Mouse (Mus musculus) heart, embryonic 14.5 days (tissue): ENCODE measurements around the gene Mfsd14b. TPM values are rescaled to one million over a fixed set of nuclear protein-coding genes. Genes with fewer than 3 reads are reported as not detected.

Experiments
- ATAC-seq: fragments of 200-750 bp; cut with Nextera tagmentation; 2 replicates; pipeline ENCODE4 v1.8.0; 2017; ENCODE audit warnings: low read depth, moderate TSS enrichment; ENCODE audit not compliant: insufficient number of reproducible peaks, insufficient read depth, low FRiP score
- H3K27ac ChIP-seq, 2 experiments: fragments of 200-500 bp in 1 of 2; fragments of 300-500 bp in 1 of 2; sonication (generic) in 1 of 2; replicated peaks in 1 of 2; 2 replicates each; pipeline ENCODE4 v1.5.1; 2012 to 2014; ENCODE audit warnings: low read depth in 2 of 2, low read length in 2 of 2, control low read depth in 1 of 2, mild to moderate bottlenecking in 1 of 2, mixed read lengths in 1 of 2; ENCODE audit not compliant: control insufficient read depth in 1 of 2, insufficient read depth in 1 of 2
- H3K27me3 ChIP-seq: fragments of 300-500 bp; sonication (generic); 2 replicates; pipeline ENCODE4 v1.6.1; 2014; ENCODE audit warnings: mild to moderate bottlenecking, low read length, control low read depth; ENCODE audit not compliant: control insufficient read depth, insufficient read depth
- H3K36me3 ChIP-seq: fragments of 300-500 bp; sonication (generic); 2 replicates; pipeline ENCODE4 v1.6.1; 2014; ENCODE audit warnings: mild to moderate bottlenecking, control low read depth, low read length, mixed read lengths; ENCODE audit not compliant: control insufficient read depth, insufficient read depth
- H3K4me1 ChIP-seq, 2 experiments: fragments of 200-500 bp in 1 of 2; fragments of 300-500 bp in 1 of 2; sonication (generic) in 1 of 2; 2 replicates each; pipeline ENCODE4 v1.6.1; 2012 to 2014; ENCODE audit warnings: low read length in 2 of 2, control low read depth in 1 of 2, mixed read lengths in 1 of 2; ENCODE audit not compliant: control insufficient read depth in 2 of 2, insufficient read depth in 2 of 2
- H3K4me2 ChIP-seq: fragments of 300-500 bp; sonication (generic); 2 replicates; pipeline ENCODE4 v1.6.1; 2014; ENCODE audit warnings: mild to moderate bottlenecking, low read length
- H3K4me3 ChIP-seq, 2 experiments: fragments of 200-500 bp in 1 of 2; fragments of 300-500 bp in 1 of 2; sonication (generic) in 1 of 2; 2 replicates each; pipeline ENCODE4 v1.5.1; 2012 to 2014; ENCODE audit warnings: low read length in 2 of 2, mild to moderate bottlenecking in 2 of 2, control low read depth in 1 of 2, low read depth in 1 of 2, moderate library complexity in 1 of 2; ENCODE audit not compliant: control insufficient read depth in 1 of 2, insufficient read depth in 1 of 2
- H3K9ac ChIP-seq: fragments of 300-500 bp; sonication (generic); 2 replicates; pipeline ENCODE4 v1.6.1; 2014; ENCODE audit warnings: mild to moderate bottlenecking, low read length
- H3K9me3 ChIP-seq: fragments of 300-500 bp; sonication (generic); 2 replicates; pipeline ENCODE4 v1.6.1; 2016; ENCODE audit warnings: low read length, control low read depth; ENCODE audit not compliant: control insufficient read depth
- WGBS: fragments of 180-500 bp; shearing (Covaris S2); extraction: QIAGEN DNeasy Blood & Tissue Kit; methylation state at CpG from one replicate; pipeline ENCODE4 v1.1.7; 2014; 5-methylcytosine and 5-hydroxymethylcytosine counted together
- polyA plus RNA-seq: library from polyadenylated mRNA; unstranded; fragments of >200 nt; fragmentation: Nextera tagmentation; extraction: Ambion mirVana; gene quantifications from 2 replicates; pipeline ENCODE4 v1.2.1, GENCODE M21; 2014

The Mfsd14b gene
- polyA plus RNA-seq, 1 experiment from 2014 or later: 39.9 TPM

- Histone ChIP-seq H3K4me3 (peak overlapping the region; percentile 91 to 92), H3K4me2 (peak overlapping the region; percentile 89), H3K9ac (peak overlapping the region; percentile 95), H3K4me1 (peaks cover 0 to 19% of the 10 kb centered on the region in 2 experiments; a peak in 2 of 4 replicates), H3K36me3 (no peaks in the 10 kb centered on the region), H3K9me3 (no peaks in the 10 kb centered on the region), H3K27me3 (no peaks in the 10 kb centered on the region), H3K27ac (peak overlapping the region; percentile 89 to 91)
- ATAC-seq: no peak
- WGBS: 1% methylated on average over 5 of the region's 5 CpGs
Measured at GRCm38 (mm10) chr13:65111961-65112360, 814 bp downstream of the Mfsd14b start.

DNA sequence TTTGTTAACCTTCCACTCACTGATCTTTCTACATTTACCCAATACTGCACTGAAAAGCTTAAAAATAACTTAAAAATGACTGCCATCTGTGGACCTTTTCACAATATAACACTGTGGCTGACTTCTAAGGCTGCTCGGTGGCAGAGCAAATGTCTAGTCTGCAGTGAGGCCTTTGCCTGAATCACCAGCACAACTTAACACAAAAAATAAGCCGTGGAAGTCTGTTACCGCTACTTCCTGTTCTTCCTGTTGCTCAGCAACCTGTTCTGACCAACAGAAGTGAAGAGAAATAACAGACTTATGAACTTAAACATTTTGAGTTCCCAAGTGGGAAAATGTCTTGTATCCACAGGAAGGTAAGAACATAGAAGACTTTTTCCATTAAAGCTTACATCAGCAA is 11.5 kb downstream of the Mfsd14b start:
- WGBS: 86% methylated on average over 3 of the region's 3 CpGs
- Histone ChIP-seq H3K4me3 (no peak overlapping the region), H3K9ac (no peak overlapping the region), H3K27ac (no peak overlapping the region), H3K4me1 (no peaks in the 10 kb centered on the region), H3K36me3 (no peaks in the 10 kb centered on the region), H3K27me3 (no peaks in the 10 kb centered on the region), H3K4me2 (no peak overlapping the region), H3K9me3 (no peaks in the 10 kb centered on the region)
- ATAC-seq: no peak

GRCm38 (mm10) chr13:65100678-65101077 is 12.1 kb downstream of the Mfsd14b start:
- Histone ChIP-seq H3K36me3 (no peaks in the 10 kb centered on the region), H3K27me3 (no peaks in the 10 kb centered on the region), H3K9ac (no peak overlapping the region), H3K9me3 (no peaks in the 10 kb centered on the region), H3K4me3 (no peak overlapping the region), H3K4me2 (no peak overlapping the region), H3K27ac (no peak overlapping the region), H3K4me1 (no peaks in the 10 kb centered on the region)
- 91% methylated on average over 9 of the region's 9 CpGs for WGBS
- no peak for ATAC-seq

DNA sequence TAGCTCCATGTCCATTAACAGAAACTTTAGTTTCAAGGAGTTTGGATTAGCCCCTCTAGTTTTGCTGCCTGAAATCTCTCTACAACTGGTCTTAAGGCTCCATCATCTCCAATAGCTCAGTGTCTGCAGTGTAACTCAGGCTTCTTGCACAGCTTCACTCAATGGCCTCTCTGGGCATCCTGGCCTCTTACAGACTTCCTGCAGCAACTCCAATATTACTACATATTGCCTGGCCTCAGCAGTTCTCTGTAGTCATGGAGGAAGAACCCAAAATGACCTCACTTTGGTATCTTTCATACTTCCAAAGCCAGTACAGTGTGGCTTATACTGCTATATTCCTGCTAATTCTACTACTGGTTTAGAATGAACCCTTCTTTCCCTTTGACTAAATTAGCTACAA is 15.8 kb downstream of the Mfsd14b start:
- H3K9me3 ChIP-seq: no peaks in the 10 kb centered on the region
- H3K4me1 ChIP-seq: no peaks in the 10 kb centered on the region
- no peak for ATAC-seq
- no peak overlapping the region for H3K4me3 ChIP-seq
- 0 out of 2 replicates have a peak, but pooled peaks cover 3% of the 10 kb centered on the region for H3K36me3 ChIP-seq
- no peak overlapping the region for H3K4me2 ChIP-seq
- H3K27ac ChIP-seq: no peak overlapping the region
- H3K9ac ChIP-seq: no peak overlapping the region
- no peaks in the 10 kb centered on the region for H3K27me3 ChIP-seq

DNA sequence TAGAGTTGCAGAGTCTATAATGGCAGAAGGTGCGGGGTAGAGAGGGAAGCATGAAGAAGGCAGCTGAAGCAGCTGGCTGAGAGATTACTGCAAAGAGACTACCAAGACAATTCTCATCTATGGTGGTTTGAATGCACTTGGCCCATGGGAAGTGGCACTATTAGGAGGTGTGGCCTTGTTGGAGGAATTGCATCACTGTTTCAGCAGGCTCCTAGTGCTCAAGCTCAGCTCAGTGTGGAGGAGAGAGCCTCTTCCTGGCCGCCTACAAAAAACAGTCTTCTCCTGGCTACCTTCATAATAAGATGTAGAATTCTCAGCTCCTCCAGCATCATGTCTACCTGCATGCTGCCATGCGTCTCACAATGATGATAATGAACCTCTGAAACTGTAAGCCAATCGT is 16.9 kb downstream of the Mfsd14b start:
- no peak overlapping the region for H3K4me2 ChIP-seq
- no peaks in the 10 kb centered on the region for H3K27me3 ChIP-seq
- H3K27ac ChIP-seq: no peak overlapping the region
- ATAC-seq: no peak
- WGBS: 87% methylated on average over 4 of the region's 4 CpGs
- H3K4me1 ChIP-seq: no peaks in the 10 kb centered on the region
- 0 out of 2 replicates have a peak, but pooled peaks cover 3% of the 10 kb centered on the region for H3K36me3 ChIP-seq
- H3K4me3 ChIP-seq: no peak overlapping the region
- no peaks in the 10 kb centered on the region for H3K9me3 ChIP-seq
- H3K9ac ChIP-seq: no peak overlapping the region

GRCm38 (mm10) chr13:65069969-65070368 is 42.8 kb downstream of the Mfsd14b start:
- Histone ChIP-seq H3K9ac (no peak overlapping the region), H3K4me1 (no peaks in the 10 kb centered on the region), H3K4me3 (no peak overlapping the region), H3K4me2 (no peak overlapping the region), H3K9me3 (no peaks in the 10 kb centered on the region), H3K36me3 (peaks cover 52% of the 10 kb centered on the region), H3K27me3 (no peaks in the 10 kb centered on the region), H3K27ac (no peak overlapping the region)
- 87% methylated on average over 2 of the region's 2 CpGs for WGBS
- ATAC-seq: no peak

GRCm38 (mm10) chr13:65052660-65053059 is 60.1 kb downstream of the Mfsd14b start, which contains the start of gene Prss47:
Gene Prss47 (minus strand): TSS chr13:65052760.
- Histone ChIP-seq H3K9me3 (peaks cover 3% of the 10 kb centered on the region; the same call in 1 of the 2 replicates), H3K36me3 (no peaks in the 10 kb centered on the region), H3K4me1 (no peaks in the 10 kb centered on the region), H3K4me2 (no peak within 1 kb of the TSS), H3K4me3 (no peak within 1 kb of the TSS), H3K27me3 (no peaks in the 10 kb centered on the region), H3K9ac (no peak within 1 kb of the TSS), H3K27ac (no peak within 1 kb of the TSS)
- WGBS: 76% methylated on average over 9 of the region's 9 CpGs
- no peak for ATAC-seq

DNA sequence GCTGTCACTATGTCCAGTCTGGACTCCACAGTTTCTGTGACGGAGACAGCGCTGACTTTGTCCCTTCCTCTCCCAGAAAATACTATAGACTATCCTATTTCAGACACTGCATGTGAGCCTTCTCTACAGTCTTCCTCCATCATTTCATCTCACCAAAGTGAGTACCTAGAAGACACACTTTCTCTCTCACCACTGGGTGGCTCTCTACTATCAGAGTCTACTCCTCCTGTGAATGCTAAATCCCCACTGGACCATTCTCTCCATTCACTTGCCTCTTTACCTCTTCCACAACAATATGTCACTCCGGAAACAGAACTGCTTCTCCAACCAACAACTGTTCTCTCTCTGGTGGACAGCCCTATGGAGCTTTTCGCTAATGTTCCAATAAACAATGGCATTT is 77.7 kb downstream of the Mfsd14b start:
- 51% methylated on average over 4 of the region's 4 CpGs for WGBS
- H3K36me3 ChIP-seq: no peaks in the 10 kb centered on the region

More for the DNA sequence above, 77.7 kb downstream of the Mfsd14b start:
- no peak overlapping the region for H3K4me2 ChIP-seq
- no peak overlapping the region for H3K9ac ChIP-seq
- H3K27me3 ChIP-seq: no peaks in the 10 kb centered on the region
- ATAC-seq: no peak
- H3K9me3 ChIP-seq: no peaks in the 10 kb centered on the region
- H3K4me1 ChIP-seq: no peaks in the 10 kb centered on the region
- no peak overlapping the region for H3K27ac ChIP-seq
- no peak overlapping the region for H3K4me3 ChIP-seq
